Comparison of ENCODE assay signal across 9 mouse cellular contexts in the genomic region with DNA sequence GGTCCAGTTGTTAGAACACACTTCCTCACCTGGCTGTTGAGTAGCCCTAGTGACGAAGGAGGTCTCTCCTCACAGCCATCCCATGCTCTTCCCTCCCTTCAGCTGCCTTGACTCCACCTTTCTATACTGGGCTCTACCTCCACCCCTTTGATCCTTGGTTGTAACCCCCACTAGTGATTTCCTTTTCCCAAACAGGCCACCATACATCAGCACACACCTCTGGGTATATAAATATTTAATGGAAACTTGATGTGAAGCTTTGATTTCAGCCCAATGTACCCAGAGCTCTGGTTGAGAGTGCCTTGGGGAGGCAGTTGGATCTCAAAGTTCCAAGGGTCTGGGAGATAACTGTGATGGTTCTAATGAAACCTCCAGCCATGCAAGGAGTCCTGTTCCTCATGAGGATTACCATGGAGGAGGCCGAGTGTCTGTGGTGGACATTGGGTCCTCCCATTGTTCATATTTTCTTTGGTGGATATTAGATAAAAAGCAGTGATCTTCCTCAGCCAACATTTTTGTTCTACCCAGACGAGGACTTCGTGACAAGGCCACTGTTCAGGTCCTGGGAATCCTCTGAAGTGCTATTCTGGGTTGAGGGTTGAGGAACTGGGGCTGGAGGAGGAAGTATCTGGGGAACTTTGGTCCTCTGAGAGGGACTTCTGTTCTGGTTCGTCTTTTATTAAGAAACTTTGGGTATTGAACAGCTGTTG. TPM values are rescaled to one million over a fixed set of nuclear protein-coding genes. Genes with fewer than 3 reads are reported as not detected.
DNase-seq lines count a peak whose midpoint lies in the region.
"Had no signal": no experiment of that assay in that cellular context is flagged by ENCODE, and none has a peak within 500 bp of the region (broad histone marks: within the 10 kb centered on the region; RNA-seq: fewer than 3 reads in every experiment).

Gene Mroh2a (plus strand): TSS at position 317 of the 710 bp plus-strand sequence.

- intact Hi-C loops in heart, postnatal 10 days (cut with DNase I): no loop called here

- peak; percentile 97 for DNase-seq in heart, adult 11 months
- DNase-seq in heart, postnatal 10 days: no peak
- DNase-seq in spleen, postnatal 4 days (ENCODE audit: low spot score in 2 of 2): peak; percentile 25 to 69
- DNase-seq in spleen, postnatal 10 days (ENCODE audit: low spot score in 2 of 2): no peak
- peak; percentile 9 for DNase-seq in heart, postnatal 4 days
- DNase-seq in testis, postnatal 14 days (ENCODE audit: low spot score): peak; percentile 8
- no peak for DNase-seq in right cerebral cortex, postnatal 36 days (ENCODE audit: low spot score in 2 of 2)
- DNase-seq in frontal cortex, postnatal 14 days (ENCODE audit: low spot score in 2 of 2): no peak
- DNase-seq: cerebellum, adult 2 months had no signal

RNA-seq across cellular contexts. Expression of gene Mroh2a, which starts in this region (rescaled TPM):
- under 1 TPM in 1 of 2 experiments, not detected in 1; 0.10 TPM for total RNA-seq in heart, postnatal 10 days (2021)
- total RNA-seq in heart, postnatal 4 days (2021): under 1 TPM in 1 of 2 experiments, not detected in 1; 0.02 TPM

Comparison
In these comparisons a context has a peak if more than half of its experiments do, and no peak if none do; other contexts are left out.
1. DNase-seq: peak in heart, adult 11 months (single experiment), spleen, postnatal 4 days (2 of 2) and testis, postnatal 14 days (single experiment); none in heart, postnatal 10 days (0 of 2), spleen, postnatal 10 days (0 of 2), right cerebral cortex, postnatal 36 days (0 of 2) and frontal cortex, postnatal 14 days (0 of 2).
2. Peak in DNase-seq in heart, postnatal 4 days; RNA of the gene not detected or under 1 TPM.